Mouse (Mus musculus) lung, postnatal 4 days (tissue): ENCODE measurements around the gene Gm572.
A peak's percentile ranks its signal among the peaks of the same experiment; 100 is the strongest.

ENCODE experiments used
- DNase-seq, 2 experiments: peaks; one replicate each; pipeline ENCODE4 v3.0.0; 2021

Gene Gm572

DNA sequence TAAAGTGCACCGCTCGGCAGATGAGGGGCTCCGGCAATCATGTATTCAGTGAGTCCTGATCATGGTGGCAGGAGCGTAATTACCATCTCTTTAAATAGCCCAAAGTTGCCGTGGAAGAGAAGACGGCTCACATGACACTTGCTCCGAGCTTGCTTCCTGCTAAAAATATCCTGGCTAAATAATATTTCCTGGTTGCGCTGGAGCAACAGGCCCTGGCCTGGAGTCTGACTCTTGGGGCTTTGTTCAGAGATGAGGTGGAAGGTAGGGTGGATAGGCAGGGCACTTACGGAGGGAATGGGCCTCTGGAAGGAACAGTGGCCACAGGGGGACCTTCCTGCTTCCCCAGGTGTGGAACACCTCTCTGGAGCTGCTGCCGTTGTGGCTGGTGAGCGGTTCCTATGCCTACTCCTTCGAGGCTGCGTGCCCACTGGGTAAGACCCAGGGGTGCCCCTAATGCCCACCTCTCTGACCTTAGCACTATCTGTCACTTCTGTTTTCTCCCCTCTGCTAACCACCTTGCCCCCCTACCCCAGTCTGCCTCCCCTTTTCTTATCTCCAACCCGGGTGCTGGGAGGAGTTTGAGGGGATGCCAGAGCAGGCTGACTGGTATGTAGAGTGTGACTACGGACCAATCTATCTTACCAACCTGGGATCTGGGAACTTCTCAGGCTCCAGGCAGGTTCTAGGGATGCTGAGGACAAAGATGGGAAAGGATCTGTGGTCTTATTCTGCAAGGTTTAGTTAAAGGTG lies 24.1 kb downstream of the Gm572 start:
- DNase-seq: no peak

DNA sequence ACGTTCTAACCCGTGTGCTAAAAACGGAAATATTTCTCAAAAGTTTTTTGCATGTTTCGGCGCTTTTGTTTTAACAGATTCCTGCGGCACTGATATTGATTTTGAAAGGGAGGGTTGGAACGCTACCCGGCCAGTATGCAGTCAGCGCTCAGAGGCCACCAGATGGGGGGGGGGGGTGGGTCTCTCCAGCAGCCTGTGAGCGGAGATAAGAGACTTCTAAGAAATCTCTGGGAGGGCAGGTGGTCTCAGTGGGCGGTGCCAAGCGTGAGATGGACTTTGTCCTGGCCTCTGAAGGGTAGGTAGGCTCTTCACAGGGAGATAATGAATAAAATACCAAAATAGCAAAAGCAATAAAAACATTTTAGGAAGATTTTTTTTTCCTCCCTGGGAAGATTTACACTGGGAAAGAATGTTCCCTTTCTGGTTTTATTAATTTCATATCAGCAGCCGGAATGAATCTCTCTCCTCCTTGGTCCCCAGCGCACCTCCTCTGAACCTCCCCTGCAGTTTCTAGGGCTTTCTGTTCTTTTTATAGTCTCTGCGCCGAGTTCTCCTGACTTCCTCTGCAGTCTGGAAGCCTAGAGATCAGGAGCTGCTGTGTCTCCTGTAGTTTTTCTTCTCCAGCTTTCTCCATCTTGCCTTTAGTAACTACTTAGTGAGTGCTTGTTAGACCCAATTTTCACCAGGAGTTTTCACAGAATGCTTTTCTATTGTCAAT lies 28.3 kb downstream of the Gm572 start:
- DNase-seq: no peak

DNA sequence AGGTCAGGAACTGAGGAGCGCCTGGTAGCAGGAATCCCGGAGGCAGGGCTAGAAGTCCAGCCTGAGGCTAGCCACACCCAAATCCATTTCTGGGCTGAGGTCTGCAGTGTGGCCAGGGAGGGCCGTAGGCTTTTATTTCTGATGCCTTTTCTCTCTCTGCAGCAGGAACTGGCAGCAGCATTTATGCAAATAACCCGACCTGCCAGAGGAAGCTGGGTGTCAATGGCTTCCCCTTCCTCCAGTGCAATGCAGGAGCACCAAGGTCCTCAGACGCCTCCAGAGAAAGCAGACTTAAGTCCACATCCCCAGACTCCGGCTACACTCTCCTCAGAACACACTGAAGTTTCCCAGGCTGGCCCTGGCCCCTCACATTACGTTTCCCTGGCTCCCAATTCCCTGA lies 31.9 kb downstream of the Gm572 start:
- DNase-seq: peak in 1 of 2 experiments; percentile 22

DNA sequence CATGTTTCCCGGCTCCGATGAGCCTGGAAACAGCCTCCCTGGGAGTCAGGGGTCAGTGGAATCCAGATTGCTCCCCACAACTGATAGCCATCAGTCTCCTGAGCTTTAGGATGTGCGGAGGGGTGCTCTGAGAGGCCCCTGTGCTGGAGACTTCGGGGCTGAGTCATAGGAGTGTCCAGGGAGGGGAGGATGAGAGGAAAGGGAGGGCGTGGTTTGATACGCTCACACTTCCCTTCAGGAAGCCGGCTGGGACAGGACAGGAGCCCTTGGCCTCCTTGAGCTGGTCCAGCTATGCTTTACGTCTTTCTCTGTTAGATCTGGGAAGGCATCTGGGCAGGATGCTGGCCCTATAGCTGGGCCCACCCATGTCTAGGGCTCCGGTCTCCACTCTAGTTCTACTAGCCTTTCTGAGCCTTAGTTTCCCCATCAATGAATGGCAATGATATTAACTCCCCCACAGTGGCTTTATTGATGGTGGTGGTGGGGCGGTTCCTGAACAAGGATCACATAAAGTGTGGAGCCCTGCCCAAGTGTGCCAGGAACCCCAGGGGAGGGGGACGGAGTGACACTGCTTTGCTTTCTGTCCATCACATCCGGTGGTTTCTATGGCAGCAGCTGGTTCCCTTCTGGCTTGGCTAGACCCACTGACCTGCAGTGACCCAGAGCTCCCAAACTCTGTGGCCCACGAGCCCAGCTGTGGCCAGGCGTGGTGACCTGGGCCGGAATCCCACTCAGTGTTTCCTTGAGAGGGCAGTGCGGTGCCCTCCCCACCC lies 33.3 kb downstream of the Gm572 start:
- peak; percentile 64 to 72 for DNase-seq

DNA sequence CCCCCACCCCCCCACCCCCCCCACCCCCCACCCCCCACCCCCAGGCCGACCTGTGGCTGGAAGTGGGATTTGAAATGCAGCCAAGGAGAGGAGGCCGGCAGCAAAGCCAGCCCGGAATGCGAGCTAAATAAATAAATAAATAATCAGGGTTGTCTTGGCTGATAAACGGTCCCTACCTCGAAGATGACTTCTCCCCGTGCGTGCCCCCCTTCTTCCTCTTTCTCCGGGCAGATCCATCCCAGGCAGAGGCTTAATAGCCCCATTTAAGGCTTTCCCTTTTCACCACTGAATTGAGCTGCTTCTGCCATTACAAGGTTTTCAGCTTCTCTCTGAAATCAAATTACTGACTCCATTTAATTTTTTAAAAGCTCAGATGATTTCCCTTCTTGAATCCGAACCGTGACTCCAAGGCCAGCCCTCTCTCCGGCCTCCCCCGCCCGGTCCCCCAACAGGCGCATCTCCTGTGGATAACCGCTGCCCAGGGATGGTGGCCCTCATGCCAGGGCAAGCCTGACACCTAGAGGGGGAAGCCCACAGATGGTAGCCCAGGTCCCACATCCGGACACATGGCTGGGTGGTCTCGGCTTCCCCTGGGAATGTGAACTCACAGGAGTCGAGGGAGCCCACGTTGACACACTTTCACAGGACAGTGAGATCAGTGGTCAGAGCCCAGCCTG lies 34.0 kb downstream of the Gm572 start:
- peak; percentile 22 to 45 for DNase-seq

DNA sequence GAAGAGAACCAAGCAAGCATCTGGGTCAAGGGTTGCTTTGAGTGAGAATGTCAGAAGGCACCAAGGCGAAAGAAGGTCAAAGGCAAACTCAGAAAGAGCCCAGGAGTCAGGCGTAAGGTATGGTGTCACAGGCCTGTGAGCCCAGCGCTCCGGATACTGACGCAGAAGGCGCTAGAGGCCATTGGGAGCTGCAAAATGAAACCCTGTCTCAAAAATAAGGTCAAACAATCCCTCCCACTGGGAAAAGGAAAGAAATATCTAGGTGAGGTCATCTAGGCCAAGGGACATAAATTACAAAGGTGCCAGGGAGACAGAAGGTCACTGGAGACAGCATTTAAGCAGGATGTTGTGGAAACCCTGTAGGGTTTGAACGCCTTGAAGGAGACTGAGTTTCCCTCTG lies 35.0 kb downstream of the Gm572 start:
- DNase-seq: no peak

DNA sequence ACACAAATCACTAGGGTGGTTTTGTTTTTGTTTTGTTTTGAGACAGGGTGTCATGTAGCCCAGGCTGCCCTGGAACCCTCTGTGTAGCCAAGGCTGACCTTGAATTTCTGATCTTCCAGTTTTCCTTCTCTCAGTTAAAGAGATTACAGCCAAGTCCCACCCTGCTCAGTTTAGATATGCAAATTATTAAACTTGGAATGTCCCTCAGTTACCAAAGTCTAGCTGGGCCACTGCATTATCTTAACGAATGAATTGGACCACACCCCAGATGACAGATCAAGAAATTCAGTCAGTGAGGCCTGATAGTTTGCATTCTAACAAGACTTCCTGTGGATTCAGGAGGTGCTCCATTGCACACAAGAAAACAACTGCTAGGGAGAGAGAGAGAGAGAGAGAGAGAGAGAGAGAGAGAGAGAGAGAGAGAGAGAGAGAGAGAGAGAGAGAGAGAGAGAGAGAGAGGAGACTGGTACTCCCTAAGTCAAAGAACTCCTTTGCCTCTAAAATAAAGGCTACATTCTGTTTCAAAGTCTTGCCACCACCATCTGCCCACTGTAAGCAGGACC lies 37.5 kb downstream of the Gm572 start:
- no peak for DNase-seq

DNA sequence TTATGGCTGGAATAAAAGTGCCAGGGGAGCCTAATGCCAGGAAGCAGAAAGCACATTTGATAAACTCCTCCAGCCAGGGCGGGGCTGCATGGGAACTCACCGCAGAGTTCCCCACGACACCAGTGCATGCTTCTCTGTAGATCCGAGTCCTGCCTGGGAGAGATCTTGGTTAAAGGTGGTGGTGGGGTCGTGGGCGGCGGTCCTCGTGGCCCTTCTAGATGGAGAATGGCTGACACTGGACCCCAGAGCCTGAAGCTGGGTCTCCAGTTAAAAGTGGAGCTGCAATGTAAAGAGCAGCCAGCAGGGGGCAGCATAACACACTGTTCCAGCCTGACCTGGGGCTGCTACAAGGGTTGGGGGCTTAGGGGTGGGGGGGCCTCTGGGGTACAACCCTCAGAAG lies 38.3 kb downstream of the Gm572 start:
- peak; percentile 47 to 71 for DNase-seq

DNA sequence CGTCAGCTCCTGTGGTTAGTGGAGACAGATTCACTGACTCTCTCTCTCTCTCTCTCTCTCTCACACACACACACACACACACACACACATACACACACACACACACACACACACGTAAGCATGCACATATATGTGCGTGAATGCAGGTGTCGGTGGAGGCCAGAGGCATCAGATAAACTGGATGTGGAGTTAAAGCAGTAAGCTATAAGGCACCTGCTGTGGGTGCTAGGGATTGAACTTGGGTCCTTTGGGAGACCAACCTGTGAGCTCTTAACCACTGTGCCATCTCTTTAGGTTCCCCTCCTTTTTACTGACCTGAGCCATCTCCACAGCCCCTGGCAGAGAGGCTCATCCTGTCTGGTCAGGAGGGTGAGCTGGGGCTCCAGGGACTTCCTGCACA lies 39.8 kb downstream of the Gm572 start:
- DNase-seq: no peak

DNA sequence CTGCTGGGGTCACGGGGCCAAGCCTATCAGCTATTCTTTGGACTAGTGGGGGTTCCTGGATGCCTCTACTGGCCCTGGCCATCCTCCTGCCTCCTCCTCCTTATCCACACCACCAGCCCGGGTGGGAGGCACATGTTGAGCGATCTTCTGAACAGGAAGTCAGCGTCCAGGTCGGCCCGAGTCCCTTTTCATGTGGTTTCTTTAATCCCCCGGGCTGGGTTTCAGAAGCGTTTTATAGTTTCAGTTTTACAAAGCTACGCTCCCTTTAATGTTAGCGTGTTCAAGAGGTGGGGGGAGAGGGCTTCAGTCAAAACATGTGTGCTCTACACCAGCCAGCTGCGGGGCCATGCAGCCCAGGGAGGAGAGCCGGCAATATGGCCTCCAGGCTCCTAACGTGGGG lies 40.4 kb downstream of the Gm572 start:
- DNase-seq: no peak

DNA sequence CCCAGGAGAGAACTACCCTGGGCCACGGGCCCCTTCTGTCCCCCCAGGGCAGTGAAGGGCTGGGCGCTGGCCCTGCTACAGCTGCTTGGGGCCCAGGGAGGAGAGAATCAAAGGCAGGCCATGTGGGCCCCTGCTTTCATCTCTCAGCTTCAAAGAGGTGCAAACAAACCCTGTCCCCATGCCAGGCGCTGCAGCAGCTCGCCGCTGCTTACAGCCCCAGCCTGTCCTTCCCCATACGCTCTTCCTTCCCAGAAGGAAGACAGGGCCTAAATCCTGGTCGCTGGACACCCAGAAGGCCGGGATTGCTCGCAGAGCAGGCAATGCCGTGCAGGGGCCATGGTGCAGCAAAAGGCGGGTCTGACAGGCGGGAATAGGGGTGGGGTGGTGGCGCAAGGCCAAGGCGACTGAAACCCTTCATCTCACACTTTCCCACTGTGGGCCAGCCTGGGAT lies 43.4 kb downstream of the Gm572 start:
- DNase-seq: peak in 1 of 2 experiments; percentile 51

DNA sequence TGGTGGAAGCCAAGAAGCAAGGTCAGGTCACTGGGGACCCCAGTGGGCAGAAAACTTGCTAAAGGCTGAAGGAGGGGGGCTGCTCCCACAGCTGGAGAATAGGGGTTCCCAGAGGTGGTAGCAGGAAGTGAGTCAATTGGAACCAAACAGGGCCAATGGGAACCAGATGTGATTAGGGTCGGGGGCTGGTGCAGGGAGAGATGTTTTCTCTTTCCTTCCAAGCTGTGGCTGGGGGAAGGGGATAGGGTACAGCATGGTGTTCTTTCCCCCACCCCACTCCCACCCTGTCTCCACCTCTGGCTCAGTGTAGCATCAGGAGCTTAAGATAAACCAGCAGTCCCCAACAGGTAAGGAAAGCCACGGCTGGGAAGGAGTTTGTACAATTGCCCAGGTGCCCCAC lies 45.0 kb downstream of the Gm572 start:
- DNase-seq: no peak

DNA sequence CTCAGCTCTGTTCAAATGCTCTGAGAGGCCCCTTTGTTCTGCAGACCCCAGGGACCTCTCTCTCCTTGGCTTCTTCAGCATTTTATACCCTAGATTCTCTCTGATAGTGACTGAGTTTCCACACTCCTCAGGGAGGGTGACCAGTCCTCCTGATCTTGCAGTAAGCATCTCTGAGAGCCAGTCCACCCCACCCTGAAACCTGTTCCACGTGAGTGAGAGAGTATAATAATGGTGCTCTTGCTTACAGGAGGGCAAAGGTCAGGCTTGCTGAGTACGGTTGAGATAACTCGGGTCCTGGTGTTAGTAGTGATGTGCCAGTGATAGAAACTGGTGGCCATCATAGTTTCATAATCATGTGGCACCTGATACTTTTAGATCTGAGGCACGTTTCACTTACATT lies 48.1 kb downstream of the Gm572 start:
- no peak for DNase-seq

DNA sequence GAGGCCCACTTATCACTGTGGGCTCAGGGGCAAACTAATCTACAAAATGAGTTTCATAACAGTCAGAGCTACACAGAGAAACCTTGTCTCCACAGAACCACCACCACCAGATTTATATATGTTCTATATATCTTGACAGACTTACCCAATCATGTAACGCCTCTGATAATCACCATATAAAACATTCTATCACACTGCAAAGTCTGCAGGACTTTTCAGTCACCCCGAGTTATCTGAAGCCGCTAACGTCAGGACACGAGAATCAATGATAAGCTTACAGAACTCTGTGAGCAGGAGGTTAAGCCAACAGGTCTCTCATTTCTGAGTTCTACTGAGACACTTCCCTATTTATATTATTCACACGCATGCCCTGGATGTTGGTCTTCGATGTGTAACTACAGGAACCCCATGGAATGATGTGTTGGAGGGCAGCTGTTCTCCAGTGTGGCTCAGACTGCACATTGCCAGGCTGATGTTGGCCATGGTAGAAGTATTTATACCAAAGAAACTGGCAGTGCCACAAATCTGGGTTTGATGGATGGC lies 50.4 kb downstream of the Gm572 start:
- no peak for DNase-seq

DNA sequence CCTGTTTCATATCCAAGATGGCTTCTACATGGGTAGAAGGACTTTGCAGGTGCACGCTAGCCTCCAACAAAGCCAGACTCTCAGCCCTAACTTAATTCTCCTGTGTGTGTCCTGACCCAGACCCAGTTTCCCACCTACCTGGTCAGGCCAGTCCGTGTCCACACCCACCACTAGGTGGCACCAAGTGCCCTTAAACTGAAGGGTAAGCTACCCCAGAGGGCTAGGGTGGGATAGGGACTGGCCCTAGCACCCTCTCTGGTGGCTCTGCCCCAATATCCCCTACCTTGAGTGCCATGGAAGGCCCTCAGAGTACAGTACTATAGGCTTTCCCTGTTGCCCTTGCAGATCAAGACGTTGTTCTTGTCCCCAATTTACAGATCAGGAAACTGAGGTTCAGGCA lies 61.6 kb downstream of the Gm572 start:
- peak in 1 of 2 experiments; percentile 60 for DNase-seq

DNA sequence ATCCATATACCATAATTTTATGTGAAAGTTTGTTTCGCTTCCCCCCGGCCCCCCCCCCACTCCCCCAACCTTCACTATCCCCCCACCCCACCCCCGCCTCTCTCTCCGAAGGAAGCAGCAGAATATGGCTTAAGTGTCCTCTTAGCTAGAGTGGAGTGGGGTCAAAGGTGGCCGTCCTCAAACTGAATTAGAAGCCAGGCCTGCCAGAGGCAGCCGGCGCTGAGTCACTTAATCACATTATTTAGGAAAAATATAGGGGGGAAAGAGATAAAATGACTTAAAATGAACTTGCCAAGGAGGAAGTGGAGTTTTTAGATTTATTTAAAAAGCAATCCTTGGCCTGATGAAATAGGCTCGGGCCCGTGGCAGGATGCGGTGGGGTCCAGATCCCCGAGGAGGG lies 65.7 kb downstream of the Gm572 start:
- DNase-seq: no peak

DNA sequence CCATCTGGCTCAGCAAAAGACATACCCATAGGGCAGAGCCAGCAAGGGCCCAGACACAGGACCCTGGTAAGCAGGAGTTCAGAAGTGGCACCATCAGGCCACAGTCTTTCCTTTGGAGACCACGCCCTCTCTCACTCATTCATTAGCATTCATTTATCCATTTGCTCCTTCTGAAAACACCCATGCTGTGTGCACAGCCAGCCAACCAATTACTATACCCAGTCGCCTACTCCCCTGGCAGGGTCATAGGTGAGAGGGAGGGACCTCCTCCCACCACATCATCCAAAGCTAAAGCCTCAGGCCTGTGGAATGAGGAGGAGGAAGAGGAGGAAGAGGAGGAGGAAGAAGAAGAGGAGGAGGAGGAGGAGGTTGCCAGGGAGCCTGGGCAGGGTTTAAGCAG lies 67.3 kb downstream of the Gm572 start:
- no peak for DNase-seq

DNA sequence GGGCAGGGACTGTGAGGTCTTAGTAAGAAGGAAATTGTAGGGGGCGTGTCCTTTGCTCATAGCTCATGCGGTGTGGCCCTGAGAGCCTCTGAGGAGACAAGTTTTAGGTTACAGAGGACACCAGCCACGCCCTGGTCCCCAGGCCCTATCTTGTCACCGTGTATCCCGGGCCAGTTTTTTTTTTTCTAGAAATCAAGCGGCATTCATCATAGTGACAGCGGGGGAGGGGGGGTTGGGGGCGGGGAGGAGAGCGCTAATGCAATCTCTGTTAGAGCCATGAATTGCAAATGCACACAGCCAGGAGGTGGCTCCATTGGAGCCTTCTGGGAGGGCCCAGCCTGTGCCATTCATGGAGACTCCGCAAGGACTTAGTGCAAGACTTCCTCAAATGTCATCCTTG lies 68.2 kb downstream of the Gm572 start:
- no peak for DNase-seq

DNA sequence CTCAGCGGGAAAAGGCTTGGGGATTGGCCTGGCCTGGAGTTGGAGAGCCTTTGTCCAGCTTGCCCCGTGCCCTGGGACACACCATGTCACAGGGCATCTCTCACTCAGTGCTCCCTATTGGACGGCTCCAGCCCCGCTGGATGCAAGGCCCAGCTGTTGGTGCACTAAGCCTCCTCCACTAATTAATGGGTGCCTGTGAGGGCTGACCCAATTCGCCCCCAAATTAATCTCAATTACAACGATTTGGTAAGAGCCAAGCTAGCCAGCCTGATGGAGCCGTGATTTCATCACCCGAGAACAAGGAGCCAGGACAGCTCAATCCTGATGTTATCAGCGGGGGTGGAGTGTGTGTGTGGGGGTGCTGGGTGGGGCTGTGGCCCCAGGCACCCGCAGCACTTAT lies 69.5 kb downstream of the Gm572 start:
- DNase-seq: peak in 1 of 2 experiments; percentile 71

DNA sequence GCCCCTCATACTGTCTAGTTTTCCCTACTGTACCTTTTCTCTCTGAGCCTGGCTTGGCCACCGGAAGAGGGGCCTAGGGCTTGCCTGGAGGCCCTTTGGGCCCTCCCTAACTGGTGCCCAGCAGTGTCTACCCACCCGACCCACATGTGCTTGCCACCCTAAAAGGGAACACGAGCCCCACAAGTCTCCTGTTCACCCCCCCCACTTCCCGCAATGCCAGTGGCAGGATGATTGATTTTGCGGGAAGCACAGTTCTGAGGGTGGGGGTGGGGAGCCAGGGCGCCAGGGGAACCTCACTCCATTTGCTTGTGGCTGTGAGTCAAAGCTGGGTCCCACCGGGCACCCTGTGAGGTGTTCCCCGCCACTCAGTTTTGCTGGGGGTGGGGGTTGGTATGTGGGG lies 70.9 kb downstream of the Gm572 start:
- DNase-seq: no peak

DNA sequence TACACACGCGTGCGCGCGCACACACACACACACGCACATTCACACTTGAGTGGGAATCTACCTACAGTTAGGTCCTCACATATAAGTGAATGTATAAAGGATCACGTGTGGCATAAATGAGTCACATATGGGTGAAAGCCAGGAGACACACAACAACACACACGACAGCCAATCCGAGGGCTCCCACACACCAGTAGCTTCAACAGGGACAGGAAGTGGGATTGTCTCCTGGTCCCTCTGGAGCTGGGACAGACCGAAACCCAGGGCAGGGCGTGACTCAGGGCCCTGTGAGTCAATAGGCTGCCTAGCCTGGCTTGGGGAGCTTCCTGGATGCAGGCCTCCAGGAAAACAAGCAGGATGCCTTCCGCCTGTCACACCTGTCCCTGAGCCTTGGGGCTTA lies 71.6 kb downstream of the Gm572 start:
- no peak for DNase-seq

DNA sequence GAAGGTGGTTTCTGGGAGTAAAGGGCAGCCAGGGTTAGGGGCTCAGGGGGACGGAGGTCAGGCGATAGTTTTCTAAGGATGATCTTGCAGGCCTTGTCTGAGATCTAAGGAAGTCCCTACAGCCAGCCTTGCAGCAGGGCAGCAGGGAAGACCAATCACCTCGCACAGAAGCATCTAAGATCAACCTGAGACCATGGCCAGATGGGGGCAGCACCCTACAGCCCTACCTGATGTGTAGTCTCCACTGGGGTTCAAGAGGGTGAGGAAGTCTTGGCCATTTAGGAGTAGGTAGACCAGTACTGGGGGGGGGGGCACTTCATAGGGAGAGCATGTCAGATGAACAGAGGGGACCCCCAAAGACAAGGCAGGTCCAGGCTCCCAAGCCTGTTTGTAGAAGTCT lies 72.3 kb downstream of the Gm572 start:
- DNase-seq: peak in 1 of 2 experiments; percentile 27
